Mouse (Mus musculus) C2C12 (cell line): ENCODE measurements at regions not wholly inside any gene's neighbourhood (a gene's known extent, or its start where the extent isn't known, plus 50 kb on each side); places are given as distances from the start of the nearest gene placed in this dataset.

Experiments
- CTCF ChIP-seq: IDR thresholded peaks from one replicate; pipeline ENCODE4 v1.5.1; 2011; ENCODE audit not compliant: control insufficient read depth, insufficient read depth, insufficient read length
- FOSL1 ChIP-seq: IDR thresholded peaks from one replicate; pipeline ENCODE4 v1.8.0; 2011; ENCODE audit warnings: mild to moderate bottlenecking, low read length; ENCODE audit not compliant: poor library complexity, insufficient read depth, severe bottlenecking
- MAX ChIP-seq: IDR thresholded peaks from one replicate; pipeline ENCODE4 v1.6.1; 2011; ENCODE audit warnings: mild to moderate bottlenecking, control low read depth
- MYOD1 ChIP-seq: IDR thresholded peaks from one replicate; pipeline ENCODE4 v1.6.1; 2011; ENCODE audit warnings: low read depth; ENCODE audit not compliant: control insufficient read depth, insufficient read length
- MYOG ChIP-seq: IDR thresholded peaks from one replicate; pipeline ENCODE4 v1.6.1; 2011; ENCODE audit not compliant: control insufficient read depth, insufficient read length; ENCODE audit errors: extremely low read depth
- USF1 ChIP-seq: IDR thresholded peaks from one replicate; pipeline ENCODE4 v1.6.1; 2011; ENCODE audit warnings: low read depth, mild to moderate bottlenecking, control low read depth, moderate library complexity

DNA sequence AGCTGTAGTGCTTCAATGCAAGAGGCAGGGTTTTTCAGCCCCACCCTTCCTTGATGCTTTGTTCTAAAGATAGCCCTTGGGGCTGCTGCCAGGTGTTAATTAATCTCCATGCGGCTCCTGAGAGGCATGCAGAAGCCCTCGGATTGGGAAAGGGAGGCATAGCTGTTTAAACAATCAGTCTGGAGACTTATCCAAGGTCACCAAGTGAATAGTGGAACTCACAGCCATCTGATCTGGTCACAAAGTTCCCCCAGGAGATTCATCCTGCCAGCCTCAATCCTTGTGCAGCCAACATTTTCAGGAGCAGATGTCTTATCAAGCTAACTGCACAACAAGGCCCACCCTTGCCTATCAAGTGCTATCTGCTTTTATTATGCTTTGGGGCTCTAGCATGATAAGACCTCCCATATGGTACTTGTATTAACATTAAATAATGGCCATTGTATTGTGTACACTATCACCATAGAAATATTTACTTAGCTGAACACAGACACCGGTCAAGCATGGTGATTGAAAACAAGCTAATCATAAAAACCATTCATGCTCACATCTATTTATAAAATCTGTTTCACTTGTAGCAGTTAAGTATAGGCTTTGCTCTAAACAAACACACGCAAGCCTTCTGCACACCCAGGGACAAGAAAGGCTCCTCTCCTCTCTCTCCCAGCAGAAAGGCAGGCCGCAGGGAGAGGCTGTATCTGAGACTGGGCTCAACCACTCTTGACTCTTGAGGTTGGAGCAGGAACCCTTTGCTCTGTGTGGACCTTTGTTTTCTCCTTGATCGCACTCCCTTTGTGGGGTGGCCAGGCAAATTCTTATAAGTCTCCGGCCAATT is 297.4 kb downstream of the Ets1 start:
- TF ChIP-seq CTCF: no peak
- TF ChIP-seq FOSL1: no peak
- TF ChIP-seq USF1: no peak
- TF ChIP-seq MYOD1: no peak
- TF ChIP-seq MAX: no peak
- TF ChIP-seq MYOG: no peak
